Mouse (Mus musculus) spleen, postnatal 14 days (tissue): ENCODE results near the gene Nhsl2.

Experiments used
- DNase-seq, 2 experiments: peaks; one replicate each; pipeline ENCODE4 v3.0.0; 2021 to 2022; ENCODE audit warnings: low spot score in 2 of 2

The Nhsl2 gene

DNA sequence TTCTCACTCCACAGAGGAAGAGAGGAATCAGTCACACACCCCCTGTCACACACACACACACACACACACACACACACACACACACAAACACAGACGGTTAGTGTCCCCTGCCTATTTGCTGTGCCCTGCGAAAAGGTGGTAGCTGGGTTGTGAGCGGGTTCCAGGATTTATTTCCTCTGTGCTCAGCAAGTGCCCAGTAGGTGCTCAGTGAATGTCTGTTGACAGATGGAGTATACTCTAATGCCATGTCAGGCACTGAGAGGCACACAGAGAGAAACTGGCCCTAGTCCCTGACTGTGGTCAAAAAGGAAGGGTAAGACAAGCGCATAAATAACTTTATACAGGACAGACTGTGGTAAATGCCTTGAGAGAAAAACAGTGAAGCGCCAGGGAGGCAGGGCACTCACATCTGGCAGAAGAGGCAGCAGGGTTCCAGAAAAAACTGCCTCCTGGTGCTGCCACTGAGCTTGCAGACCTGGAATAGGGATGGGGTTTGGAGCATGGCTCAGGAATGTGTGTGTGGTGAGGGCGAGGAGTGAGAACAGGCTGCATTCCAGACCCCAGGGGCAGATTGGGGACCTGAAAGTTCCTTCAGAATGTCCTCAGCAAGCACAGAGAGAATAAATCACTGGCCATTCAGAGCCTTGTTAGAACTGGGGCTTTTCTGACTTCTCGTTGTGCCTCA is 52.8 kb downstream of the Nhsl2 start:
- DNase-seq, result no peak

DNA sequence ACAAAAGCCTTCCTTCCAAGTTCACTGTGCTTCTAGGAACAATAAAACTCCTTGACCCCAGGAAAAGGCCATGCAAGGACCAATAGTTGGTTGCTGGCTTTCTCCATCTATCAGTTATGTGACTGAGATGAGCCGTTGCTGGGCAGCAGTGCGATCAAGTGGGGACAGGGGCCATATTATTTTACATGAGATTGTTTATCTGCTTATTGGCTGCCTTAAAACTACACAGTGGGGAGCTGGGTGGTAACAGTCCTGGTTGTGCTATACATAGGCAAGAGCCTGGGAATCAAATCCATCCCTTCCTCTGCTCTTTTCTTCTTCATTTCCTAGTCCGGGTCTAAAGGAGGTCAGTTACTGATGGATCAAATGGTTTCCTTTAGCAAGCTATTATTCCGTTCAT is 53.4 kb downstream of the Nhsl2 start:
- DNase-seq, result no peak

DNA sequence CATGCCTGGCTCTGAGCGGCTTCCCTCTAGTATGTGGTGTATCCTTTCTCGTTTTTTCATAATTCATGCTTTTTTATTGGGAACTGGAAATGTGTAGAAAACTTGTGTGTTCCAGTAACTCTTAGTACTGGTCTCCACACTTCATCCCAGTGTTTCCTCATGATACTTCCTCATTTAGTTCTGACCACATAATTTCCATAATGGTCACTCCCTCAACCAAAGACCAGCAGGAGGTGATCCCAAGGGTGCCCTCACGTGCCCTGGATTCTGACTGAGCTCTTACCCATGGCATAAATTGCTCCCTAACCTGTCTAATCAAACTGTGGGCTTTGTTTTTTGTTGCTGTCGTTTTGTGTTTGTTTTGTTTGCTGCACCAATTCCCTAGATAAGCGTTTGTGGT is 58.1 kb downstream of the Nhsl2 start:
- DNase-seq, result no peak

DNA sequence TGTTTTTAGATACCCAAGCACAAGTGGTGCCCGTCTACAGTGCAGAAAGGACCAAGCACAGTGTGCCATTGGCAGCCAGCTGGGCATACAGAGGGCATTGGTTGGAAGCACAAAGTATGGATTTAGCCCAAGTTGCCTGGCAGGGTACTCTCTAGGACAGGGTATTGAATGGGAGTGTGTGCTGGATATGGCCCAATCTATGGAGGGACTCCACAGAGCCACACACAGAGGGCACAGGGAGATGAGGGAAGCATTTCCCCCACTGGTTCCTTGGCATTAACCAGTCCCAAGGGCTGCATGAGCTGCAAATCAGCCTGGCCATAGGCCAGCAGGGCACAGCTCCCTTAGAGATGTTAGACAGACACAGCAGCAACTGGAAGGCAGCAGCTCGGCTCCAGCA is 79.9 kb downstream of the Nhsl2 start:
- DNase-seq, result no peak

DNA sequence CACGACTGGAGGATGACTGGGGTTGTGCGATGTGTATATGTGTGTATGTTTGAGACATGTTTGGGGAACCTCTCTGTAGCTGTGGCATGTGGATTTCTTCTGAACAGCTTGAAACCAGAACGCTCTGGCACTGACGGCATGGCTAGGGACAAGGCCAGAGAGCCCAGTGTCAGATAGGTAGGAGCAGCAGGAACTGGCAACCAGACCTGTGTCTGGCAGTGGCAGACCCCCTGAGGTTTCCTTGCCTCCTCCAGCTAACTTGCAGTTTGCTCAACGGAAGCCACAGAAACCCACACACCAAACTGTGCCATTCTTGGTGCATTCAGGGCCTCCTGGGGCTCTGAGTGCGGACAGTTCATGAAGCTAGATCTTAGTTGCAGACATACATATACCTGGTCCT is 81.1 kb downstream of the Nhsl2 start:
- no peak for DNase-seq

DNA sequence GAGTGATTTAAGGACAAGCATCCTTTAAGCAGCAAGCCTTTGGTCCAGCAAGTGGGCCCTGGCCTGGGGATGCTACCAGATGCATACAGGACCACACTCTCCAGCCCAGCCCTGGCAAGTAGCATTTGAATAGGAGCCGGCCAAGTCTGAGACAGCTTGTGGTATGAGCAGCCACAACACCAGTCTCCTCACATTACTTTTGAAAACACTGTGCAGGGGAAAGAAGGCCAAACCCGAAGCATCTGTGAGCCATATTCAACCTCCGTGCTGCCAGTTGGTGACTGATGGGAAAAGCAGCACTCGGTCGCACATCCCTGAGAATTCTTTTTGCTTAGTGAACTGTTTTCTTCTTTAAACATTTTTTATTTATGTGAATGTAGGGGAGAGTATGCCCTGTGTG is 81.8 kb downstream of the Nhsl2 start:
- no peak for DNase-seq

DNA sequence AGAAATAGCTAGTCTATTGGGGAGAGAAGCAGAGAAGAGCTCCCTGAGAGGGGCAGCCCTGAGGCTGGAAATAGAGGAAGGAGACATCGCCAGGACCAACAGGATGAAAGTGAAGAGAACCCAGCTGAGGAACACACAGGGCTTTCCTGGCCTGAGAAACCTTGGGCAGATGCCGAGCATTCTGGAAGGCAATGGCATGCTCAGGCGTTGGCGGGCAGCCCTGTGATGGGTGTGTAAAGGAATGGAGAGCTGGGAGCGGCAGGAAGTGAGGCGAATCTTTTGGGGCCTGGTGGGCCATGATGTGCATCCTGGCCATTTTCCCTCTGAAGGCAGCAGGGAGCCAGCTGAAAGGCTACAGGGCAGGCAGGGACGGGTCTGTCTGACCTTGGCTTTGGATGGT is 83.1 kb downstream of the Nhsl2 start:
- no peak for DNase-seq

DNA sequence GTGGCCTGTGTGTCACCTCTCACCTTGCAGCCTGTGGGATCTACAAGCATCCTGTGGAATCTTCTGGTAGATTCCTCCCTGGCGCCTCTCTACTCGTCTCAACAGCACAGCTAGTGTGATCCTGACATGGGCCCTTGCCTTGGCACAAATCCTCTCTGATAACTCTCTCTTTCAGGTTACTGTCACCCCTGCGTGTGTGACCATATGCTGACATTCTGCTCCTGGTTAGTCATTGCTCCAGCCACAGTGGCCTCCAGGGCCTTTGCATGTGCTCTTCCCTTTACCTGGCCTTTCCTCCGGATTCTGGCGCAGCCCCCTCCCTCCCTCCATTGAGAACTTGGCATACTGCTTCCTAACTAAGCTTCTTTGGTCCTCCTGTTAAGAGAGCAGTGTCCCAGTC is 84.2 kb downstream of the Nhsl2 start:
- DNase-seq, result no peak

DNA sequence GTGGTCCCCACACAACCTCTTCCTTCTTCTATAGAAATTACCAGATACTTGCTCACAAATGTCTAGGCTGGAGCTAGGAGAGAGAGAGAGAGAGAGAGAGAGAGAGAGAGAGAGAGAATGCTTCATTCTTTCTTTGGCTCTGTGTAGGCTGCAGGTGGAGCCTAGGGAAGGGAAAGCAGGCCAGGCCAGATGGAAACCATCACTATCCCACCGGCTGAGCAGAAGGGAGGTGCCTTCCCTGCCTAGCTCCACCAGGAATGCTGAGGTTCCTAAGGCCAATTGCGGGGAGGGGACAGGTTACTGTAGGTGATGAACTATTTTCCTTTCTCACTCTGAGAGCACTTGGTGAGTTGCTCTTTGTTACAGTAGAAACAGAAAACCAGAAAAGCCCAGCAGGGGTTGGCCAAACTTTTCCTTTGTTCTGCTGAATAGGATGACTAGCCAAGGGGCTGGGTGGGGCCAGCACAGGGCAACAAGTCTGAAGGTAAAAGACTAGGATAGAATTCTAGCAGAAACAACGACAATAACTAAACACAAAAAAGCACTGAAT is 86.2 kb downstream of the Nhsl2 start:
- DNase-seq, result no peak

DNA sequence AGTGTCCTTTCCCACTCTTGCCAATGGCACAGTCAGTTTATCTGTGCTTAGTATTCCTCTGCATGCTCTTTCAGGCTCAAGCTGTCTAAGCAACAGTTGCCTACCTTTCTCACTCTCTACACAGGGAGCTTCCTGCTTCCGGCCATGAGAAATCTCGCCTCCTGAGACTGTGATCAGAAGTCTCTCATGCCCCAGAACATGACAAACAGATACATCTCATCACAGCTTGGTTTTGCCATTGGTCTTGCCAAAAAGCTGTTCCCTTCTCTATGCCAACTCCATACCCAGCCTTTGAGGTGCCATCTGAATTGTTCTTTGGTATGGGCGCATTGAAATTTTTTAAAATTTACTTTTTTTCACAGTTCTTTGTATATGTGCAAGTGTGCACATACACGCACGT is 90.3 kb downstream of the Nhsl2 start:
- DNase-seq, result no peak

DNA sequence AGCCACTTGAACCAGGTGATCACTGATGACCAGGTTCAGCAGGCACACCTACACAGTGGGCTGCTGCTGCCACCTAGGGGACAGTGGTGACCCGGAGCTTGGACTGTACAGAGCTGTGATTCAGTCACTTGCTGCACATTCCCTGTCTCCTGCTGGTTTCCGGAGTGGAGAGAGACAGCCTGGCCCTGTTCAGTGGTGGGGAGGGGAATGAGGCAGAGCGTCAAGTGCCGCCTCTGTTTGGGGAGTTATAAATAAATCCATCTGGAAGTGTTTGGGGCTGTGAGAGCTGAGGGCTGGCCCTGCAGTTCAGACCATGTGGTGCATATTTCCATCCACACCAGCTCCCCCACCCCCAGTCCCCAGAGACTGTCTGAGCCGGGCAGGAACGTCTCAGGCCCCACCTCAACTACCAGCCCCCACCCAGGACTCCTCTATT is 93.3 kb downstream of the Nhsl2 start:
- peak in 1 of 2 experiments; percentile 5 for DNase-seq

DNA sequence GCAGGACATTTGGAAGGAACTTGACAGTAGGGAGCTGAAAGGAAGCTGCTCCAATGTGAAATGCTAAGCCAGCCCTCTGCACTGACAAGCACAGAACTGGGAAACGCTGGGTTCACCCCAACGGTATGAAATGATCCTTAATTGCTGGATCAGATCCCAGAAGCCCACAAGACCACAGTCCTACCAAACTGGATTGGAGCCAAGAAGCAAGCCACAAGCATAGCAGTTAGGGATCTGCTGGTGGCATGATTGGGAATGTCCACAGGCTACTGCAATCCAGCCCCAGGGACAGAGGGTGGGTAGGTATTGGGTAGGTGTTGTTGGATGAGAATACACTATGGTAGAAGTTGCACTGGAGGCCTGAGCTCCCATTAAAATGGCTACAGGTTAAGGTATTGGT is 94.6 kb downstream of the Nhsl2 start:
- DNase-seq, result no peak

DNA sequence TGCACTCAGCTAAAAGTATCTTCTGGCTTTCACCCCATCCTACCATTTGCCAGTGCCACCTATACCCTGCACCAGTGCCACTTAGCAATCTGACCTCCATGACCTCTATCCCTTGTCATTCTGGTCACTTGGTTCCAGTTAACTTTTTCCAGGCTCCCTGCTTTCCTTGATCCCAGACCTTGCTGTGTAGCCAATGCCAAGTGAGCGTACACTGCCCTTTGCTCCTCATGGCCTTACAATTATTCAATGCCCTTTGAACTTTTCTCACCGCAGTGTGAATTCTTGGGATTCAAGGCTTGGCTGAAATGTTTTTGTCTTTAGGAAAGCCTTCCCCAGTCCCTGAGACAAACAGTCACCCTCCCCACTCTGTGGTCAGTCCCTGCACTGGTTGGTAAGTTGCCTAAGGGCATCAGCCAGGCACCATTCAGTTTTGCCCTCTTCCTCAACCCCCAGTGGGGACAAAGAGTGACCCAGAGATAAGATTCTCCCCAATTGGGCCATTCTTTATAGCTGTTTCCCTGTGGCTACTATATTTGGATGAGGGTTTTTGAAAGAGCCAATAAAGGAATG is 95.7 kb downstream of the Nhsl2 start:
- no peak for DNase-seq

DNA sequence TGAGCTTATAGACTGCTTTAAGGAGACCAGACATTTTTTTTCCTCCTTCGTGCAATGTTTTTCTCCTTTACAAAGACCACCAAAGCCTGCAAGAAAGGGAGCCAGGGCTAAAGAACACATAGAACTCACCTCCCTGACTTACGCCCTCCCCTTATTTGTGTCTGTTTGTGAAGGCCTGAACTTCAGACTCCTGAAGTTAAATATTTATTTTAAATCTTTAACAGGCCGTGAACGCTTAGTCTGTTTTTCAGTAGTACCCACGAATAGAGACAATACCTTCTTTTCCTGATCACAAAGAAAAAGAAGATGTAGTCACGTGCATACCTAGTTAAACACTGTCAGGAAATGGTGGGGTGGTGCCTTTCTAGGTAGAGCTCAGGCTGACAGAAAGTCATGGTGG is 103.3 kb downstream of the Nhsl2 start:
- DNase-seq, result no peak

DNA sequence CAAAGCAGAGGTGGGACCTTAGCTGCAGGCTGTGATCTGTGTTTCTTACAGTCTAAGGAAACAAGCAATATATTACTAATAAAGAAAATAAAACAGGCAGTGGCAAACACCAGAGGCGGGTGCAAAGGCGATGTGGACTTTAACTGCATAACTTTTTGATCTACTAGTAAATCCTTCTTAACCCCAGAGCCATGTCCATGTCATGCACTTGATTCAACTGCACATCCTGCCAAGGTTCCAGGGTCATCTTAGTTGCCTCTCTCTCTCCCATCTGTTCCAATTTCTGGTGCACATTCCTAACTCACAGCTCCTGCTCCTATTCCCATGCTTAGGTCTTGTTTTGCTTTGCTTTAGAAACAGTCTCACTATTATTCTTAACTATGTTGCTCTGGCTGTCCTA is 104.1 kb downstream of the Nhsl2 start:
- DNase-seq, result no peak

DNA sequence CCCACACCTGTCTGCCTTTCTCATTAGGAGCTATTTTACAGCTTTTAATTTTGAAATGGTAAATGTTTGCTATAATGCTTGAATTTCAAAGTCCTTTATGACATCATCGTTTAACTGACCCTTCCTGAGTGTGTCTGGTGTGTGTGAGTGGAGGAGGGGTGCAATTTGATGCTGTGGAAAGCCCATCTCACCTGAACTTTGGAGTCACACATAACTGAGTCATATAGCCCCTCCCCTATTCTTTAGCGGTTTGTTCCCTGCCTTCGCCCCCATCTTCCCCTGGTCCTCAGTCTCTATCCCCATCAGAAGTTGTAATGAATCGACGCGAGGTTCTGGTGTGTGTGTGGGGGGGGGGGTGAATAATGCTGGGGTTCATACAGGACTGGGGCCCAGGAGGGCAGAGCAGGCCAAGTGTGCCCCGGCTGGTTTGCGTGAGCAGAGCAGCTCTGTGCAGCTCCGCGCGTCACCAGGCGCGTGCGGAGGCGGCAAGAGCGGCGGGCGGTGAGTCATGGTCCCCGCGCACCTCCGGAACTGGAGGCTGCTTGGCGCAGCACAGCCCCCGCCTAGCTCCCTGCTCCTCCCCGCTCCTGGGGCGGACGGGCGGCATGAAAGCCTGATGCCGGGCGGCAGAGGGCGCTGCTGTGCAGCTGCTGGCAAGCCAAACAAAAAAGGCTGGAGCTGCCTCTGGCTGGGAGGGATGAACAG is 104.8 kb downstream of the Nhsl2 start:
- peak; percentile 36 to 59 for DNase-seq

DNA sequence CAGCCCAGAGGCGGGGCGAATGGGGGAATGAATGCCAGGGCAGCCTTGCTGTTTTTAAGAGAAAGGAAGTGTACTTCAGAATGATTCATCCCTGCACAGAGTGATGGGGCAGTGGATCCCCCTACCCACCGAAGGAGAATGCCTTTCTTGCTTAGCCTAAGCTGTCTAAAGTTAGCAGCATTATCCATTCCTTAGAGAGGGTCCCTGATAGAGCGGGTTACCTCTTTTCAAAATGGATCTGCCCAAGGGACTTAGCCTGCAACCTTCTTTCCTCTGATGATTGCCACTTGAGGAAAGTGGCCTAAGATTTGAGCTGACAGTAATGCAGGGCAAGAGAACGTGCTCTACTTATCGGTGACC is 105.3 kb downstream of the Nhsl2 start:
- DNase-seq, result no peak

DNA sequence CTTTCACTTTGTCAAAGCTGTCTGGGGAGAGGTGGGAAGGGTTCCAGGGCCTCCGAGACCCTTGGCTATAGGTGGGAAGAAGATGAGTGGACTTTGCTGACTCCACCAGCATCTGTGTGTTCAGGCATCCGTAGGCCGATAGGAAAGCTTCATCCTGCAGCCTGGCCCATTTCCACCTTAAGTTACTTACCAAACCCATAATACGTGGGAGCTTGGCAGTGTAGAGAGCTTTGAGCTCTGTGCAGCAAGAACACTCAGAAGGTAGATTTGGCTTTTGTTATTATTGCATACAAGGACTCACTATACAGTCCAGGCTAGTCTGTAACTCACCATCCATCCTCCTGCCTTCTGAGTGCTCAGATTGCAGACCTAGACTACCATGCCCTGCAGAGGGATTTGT is 112.7 kb downstream of the Nhsl2 start:
- DNase-seq, result no peak

DNA sequence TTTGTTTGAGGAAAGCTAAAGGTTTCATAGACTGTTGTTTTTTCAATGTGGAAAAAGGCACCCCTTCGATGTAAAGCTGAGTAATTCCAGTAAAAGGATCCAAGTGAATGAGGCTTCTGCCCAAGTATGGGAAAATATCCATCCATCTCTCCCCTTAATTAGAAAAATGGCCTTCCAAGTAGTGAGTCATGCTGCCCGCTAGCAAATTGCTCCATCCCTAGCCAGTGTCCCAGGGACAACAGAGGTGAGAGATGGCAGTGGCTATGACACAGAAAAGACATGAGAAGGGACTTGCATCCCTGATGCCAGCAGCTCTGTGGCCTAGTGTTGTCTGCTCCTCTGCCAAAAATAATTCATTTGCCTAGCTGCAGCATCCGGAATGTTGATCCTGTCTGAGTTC is 114.5 kb downstream of the Nhsl2 start:
- DNase-seq, result no peak

DNA sequence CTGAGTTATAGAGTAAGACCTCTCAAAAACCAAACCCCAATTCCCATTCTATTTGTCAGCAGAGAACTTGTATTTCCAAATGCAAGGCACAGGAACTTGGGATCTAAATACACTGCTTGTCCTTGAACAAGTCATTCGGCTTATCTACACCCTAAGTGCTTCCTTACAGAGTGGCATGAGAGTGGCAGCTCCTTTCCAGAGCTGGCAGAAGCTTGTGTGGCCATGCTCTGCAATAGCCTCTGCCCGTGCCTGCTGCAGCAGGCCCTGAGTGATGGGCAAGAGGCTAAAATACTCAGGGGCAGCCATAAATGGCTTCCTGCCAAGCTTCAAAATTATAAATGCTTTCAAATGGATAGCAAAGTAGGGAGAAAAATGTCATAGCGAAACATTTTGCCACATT is 123.8 kb downstream of the Nhsl2 start:
- DNase-seq, result no peak

DNA sequence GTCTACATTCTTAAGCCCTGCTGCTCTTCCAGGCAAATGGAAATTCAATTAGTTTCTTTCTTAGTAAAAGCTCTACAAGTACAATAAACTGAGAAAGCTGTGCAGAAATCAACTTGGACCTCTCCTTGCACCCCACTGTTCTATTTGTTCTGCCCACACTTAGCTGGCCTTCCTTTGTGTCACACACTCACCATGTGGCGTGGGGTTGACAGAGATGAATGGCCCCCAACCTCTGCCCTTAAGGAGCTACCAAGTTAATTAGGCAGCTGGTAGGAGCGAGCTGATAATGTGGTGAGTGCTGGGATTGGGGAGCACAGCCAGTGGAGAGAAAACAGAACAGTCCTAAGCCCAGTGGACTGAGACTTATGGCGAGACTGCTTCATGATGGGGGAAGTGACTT is 127.7 kb downstream of the Nhsl2 start:
- DNase-seq, result no peak

DNA sequence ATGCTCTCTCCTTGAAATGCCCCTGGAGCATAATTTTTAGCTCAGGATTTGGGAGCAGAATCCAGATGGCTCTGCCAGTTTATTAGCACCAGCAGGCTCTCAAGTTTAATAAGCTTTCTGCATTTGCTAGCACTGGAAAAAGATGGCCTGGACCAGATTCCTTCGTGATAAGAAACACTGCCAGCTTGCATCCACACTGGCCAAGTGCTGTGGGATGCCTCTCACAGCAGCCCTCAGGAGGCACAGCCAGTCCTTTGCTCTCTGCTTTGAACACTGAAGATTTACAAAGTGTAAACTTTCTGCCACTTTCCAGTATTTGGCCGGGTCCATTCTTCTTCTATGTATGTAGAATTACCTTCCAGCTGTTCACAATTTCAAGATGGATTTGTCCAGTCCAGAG is 129.7 kb downstream of the Nhsl2 start:
- DNase-seq, result no peak

DNA sequence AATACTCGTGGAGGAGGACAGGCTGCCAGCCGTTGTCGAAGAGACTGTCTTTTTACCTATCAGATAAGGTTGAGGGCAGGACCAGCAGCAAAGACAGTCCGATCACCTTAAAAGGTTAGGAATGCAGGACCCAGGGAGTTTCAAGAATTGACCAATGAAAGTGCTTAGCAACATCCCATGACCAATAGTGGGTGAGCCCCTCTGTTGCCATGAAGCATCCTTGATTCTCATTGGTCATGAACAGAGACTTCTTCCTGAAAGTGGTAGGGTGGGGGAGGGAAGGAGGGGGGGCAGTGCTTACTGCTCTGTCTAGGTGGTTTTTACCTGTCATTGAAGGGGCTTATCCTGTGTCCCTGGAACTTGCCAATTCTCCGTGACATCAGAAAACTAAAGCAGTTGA is 130.1 kb downstream of the Nhsl2 start:
- DNase-seq, result no peak
